Mouse (Mus musculus) E14TG2a.4 (cell line): ENCODE measurements around the gene Uso1.

Experiments
- H3K27me3 ChIP-seq: 2 replicates; pipeline ENCODE4 v1.6.1; 2014; ENCODE audit warnings: low read length, control low read depth; ENCODE audit not compliant: insufficient read depth
- H3K36me3 ChIP-seq: 2 replicates; pipeline ENCODE4 v1.6.1; 2014; ENCODE audit warnings: low read length, control low read depth; ENCODE audit not compliant: insufficient read depth
- H3K4me1 ChIP-seq: replicated peaks from 2 replicates; pipeline ENCODE4 v1.6.1; 2014; ENCODE audit warnings: low read depth, low read length, control low read depth
- H3K4me3 ChIP-seq: replicated peaks from 2 replicates; pipeline ENCODE4 v1.5.1; 2014; ENCODE audit warnings: mild to moderate bottlenecking, low read length
- H3K9me3 ChIP-seq: 2 replicates; pipeline ENCODE4 v1.6.1; 2014; ENCODE audit warnings: low read length, control low read depth
- CTCF ChIP-seq: conservative IDR thresholded peaks from 2 replicates; pipeline ENCODE4 v1.5.1; 2014; ENCODE audit warnings: low read length
- NANOG ChIP-seq: IDR thresholded peaks from 2 replicates; pipeline ENCODE4 v1.6.1; 2014; ENCODE audit warnings: borderline replicate concordance, low read length, mixed read lengths
- POU5F1 ChIP-seq: IDR thresholded peaks from 2 replicates; pipeline ENCODE4 v1.6.1; 2014; ENCODE audit warnings: low read length, borderline replicate concordance

Gene Uso1

DNA sequence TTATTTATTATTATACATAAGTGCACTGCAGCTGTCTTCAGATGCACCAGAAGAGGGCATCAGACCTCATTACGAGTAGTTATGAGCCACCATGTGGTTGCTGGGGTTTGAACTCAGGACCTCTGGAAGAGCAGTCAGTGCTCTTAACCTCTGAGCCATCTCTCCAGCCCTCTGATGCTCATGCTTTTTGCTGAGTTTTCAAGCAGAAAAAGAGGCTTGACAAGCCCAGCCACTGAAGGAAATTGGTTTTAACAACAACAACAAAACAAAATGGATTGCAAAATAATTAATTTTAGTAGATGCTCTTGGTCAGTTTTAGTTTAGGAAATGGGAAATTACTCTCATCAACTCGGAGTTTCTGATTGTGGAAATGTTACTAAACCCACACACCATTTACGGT lies 2.8 kb upstream of the Uso1 start:
- H3K4me3 ChIP-seq: no peak overlapping the region
- H3K36me3 ChIP-seq: no peaks in the 10 kb centered on the region
- TF ChIP-seq NANOG: no peak
- TF ChIP-seq CTCF: no peak
- no peak for TF ChIP-seq POU5F1
- H3K4me1 ChIP-seq: peaks cover 49% of the 10 kb centered on the region
- H3K9me3 ChIP-seq: no peaks in the 10 kb centered on the region
- H3K27me3 ChIP-seq: peaks cover 15% of the 10 kb centered on the region

GRCm38 (mm10) chr5:92136536-92137238 lies 1.1 kb upstream of the Uso1 start:
- peak overlapping the region; percentile 95 for H3K4me3 ChIP-seq
- H3K27me3 ChIP-seq: peaks cover 15% of the 10 kb centered on the region
- no peaks in the 10 kb centered on the region for H3K36me3 ChIP-seq
- no peaks in the 10 kb centered on the region for H3K9me3 ChIP-seq
- no peak for TF ChIP-seq NANOG
- TF ChIP-seq POU5F1: no peak
- TF ChIP-seq CTCF: no peak
- H3K4me1 ChIP-seq: peaks cover 55% of the 10 kb centered on the region

- Histone ChIP-seq H3K4me1 (peaks cover 59% of the 10 kb centered on the region), H3K27me3 (peaks cover 15% of the 10 kb centered on the region), H3K36me3 (peaks cover 8% of the 10 kb centered on the region), H3K4me3 (peak overlapping the region; percentile 95), H3K9me3 (no peaks in the 10 kb centered on the region)
- TF ChIP-seq NANOG (no peak), POU5F1 (no peak), CTCF (no peak)
Measured at GRCm38 (mm10) chr5:92138093-92138621, 419 bp downstream of the Uso1 start.

DNA sequence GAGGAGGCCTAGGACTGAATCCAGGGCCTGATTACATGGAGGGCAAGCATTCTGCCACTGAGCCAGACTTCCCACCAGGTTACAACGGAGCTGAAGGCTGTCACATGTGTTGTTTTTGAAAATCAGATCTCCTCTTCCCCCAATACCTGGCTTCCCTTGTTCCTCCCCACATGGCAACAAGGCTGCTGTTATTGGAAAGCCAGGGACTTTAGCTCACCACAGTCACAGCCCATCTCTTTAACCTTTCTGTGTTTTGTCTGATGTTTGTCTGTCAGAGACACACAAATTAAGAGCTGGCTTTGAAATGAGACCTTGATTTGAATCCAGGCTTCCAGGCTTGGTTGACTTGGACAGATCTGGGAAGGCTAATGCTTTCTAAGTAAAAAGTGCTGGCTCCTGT lies 1.5 kb downstream of the Uso1 start:
- H3K4me3 ChIP-seq: no peak overlapping the region
- H3K9me3 ChIP-seq: no peaks in the 10 kb centered on the region
- TF ChIP-seq POU5F1 (no peak), CTCF (no peak), NANOG (no peak)
- H3K36me3 ChIP-seq: peaks cover 8% of the 10 kb centered on the region
- peaks cover 15% of the 10 kb centered on the region for H3K27me3 ChIP-seq
- H3K4me1 ChIP-seq: peaks cover 51% of the 10 kb centered on the region

- Histone ChIP-seq H3K9me3 (no peaks in the 10 kb centered on the region), H3K36me3 (peaks cover 18% of the 10 kb centered on the region), H3K27me3 (peaks cover 6% of the 10 kb centered on the region), H3K4me3 (no peak overlapping the region), H3K4me1 (peaks cover 47% of the 10 kb centered on the region)
- TF ChIP-seq POU5F1: no peak
- TF ChIP-seq CTCF: no peak
- TF ChIP-seq NANOG: no peak
Measured at GRCm38 (mm10) chr5:92141696-92142095, 4.0 kb downstream of the Uso1 start.

DNA sequence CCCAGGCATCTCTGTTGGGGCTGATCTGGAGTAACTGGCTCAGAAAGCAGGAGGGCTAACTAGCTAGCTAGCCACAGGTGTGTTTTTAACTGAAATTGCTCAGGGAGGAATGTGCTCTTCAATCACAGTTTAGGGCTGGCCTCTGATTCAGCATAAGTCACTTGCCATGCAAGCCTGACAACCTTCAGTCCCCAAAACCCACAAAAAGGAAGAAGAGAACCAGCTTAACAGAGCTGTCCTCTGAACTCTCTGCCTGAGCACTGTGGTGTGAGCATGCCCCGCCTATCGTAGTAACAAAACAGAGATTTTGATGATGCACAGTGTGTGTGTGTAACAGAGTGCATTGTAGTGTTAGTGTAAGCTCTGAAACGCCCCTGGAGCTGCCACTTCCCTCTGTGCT lies 4.7 kb downstream of the Uso1 start:
- Histone ChIP-seq H3K9me3 (no peaks in the 10 kb centered on the region), H3K36me3 (peaks cover 21% of the 10 kb centered on the region), H3K27me3 (no peaks in the 10 kb centered on the region), H3K4me3 (no peak overlapping the region), H3K4me1 (peaks cover 40% of the 10 kb centered on the region)
- TF ChIP-seq CTCF (no peak), POU5F1 (no peak), NANOG (no peak)

- Histone ChIP-seq H3K4me3 (no peak overlapping the region), H3K36me3 (peaks cover 21% of the 10 kb centered on the region), H3K27me3 (no peaks in the 10 kb centered on the region), H3K4me1 (peaks cover 35% of the 10 kb centered on the region), H3K9me3 (no peaks in the 10 kb centered on the region)
- TF ChIP-seq NANOG (no peak), CTCF (no peak), POU5F1 (no peak)
Measured at GRCm38 (mm10) chr5:92143665-92144064, 5.9 kb downstream of the Uso1 start.

GRCm38 (mm10) chr5:92144954-92145708 lies 7.4 kb downstream of the Uso1 start:
- Histone ChIP-seq H3K27me3 (no peaks in the 10 kb centered on the region), H3K4me1 (peaks cover 34% of the 10 kb centered on the region), H3K9me3 (no peaks in the 10 kb centered on the region), H3K4me3 (no peak overlapping the region), H3K36me3 (peaks cover 21% of the 10 kb centered on the region)
- TF ChIP-seq POU5F1 (no peak), NANOG (no peak), CTCF (no peak)

DNA sequence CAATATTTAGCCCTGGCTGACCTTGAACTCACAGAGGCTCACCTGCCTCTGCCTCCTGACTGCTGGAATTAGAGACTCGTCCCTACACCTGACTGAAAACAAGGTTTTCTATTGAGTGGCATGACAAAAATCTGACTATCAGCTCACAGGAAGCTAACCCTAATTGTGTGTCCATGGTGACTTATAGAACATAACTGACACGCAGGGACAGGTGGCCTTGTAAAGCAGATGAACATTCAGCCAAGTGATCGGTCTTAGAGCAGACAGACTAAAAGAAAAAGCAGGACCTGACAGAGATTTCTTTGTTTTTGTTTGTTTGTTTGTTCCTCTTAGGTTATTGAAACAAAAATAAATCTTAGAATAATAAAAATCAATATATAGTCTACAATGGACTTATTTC lies 10.5 kb downstream of the Uso1 start:
- H3K4me3 ChIP-seq: no peak overlapping the region
- no peaks in the 10 kb centered on the region for H3K9me3 ChIP-seq
- TF ChIP-seq NANOG: no peak
- TF ChIP-seq CTCF: no peak
- no peak for TF ChIP-seq POU5F1
- peaks cover 17% of the 10 kb centered on the region for H3K4me1 ChIP-seq
- peaks cover 22% of the 10 kb centered on the region for H3K36me3 ChIP-seq
- no peaks in the 10 kb centered on the region for H3K27me3 ChIP-seq
